Mouse (Mus musculus) CD4-positive, CD25-positive, alpha-beta regulatory T cell, adult 2 months (primary cell): ENCODE data around the gene Ctss.

Experiments
- DNase-seq: peaks from one replicate; pipeline ENCODE4 v3.0.0-alpha.2; 2012; ENCODE audit warnings: low read depth, low spot score

Gene Ctss

GRCm38 (mm10) chr3:95533364-95533763 lies 6.8 kb downstream of the Ctss start:
- no peak for DNase-seq

DNA sequence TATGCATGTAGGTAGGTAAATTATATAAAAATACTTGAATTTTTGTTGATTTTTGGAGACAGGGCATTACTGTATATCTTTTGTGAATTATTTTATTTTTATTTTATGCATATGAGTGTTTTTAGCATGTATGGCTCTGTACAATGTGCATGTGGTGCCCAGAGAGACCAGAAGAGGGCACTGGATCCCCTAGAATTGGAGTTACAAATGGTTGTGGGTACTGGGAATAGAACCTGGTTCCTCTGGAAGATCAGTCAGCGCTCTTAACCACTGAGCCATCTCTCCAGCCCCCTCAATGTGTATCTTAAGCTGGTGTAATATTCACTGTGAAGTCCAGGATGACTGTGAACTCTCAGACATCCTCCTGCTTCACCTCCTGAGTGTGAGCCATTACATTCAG lies 8.3 kb downstream of the Ctss start:
- DNase-seq, result no peak

DNA sequence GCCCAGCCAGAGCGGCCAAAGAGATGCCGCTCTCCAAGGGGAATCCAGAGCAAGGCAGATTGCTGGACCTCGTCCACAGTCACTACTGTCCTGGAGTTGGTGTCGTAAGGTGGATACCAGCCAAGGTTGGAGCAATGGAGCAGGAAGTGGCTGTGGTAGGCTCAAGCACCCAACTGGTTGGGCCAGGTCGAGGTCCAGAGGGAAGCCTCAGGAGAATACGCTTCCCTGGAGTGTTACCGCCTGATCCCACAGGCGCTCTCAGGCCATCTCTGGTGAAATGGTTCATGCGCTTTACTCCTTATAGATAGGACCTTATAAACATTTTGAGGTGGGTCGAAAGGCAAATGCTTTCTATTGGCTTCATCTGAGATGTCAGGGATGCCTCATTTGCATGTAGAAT lies 12.3 kb downstream of the Ctss start:
- DNase-seq, result no peak

- no peak for DNase-seq
These were observed 13.3 kb downstream of the Ctss start for GRCm38 (mm10) chr3:95539837-95540236.

GRCm38 (mm10) chr3:95541186-95541585 lies 14.6 kb downstream of the Ctss start:
- DNase-seq, result peak; percentile 63

DNA sequence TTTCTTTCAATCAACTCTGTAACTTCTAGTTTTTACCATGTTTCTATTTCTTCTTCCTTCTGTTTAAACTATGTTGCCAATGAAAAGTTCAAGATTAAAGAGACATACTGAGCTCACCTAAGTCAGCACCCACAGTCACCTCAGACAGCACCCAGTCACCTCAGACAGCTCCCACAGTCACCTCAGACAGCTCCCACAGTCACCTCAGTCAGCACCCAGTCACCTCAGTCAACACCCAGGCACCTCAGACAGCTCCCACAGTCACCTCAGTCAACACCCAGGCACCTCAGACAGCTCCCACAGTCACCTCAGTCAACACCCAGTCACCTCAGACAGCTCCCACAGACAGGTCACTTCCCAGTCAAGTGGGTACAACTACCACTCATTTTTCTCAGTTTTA lies 15.6 kb downstream of the Ctss start:
- DNase-seq, result peak; percentile 69

DNA sequence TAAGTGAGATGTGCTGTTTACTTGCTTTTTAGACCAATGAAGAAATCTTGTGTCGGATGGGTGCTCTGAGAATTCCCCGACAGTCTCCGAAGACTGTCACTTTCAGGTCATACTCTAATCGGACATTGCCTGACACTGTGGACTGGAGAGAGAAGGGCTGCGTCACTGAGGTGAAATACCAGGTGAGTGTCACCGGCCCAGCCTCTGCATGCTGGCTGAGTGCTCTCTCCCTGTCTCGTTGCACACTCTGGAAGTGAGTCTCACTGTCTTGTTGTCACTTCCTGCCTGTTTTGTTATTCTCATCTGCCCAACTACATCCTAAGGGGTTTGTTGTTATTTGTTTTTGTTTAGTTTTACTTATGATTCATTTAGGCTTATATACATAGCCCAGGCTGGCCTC lies 16.4 kb downstream of the Ctss start:
- no peak for DNase-seq

- DNase-seq, result no peak
These were observed 23.6 kb downstream of the Ctss start for GRCm38 (mm10) chr3:95550176-95550575.

DNA sequence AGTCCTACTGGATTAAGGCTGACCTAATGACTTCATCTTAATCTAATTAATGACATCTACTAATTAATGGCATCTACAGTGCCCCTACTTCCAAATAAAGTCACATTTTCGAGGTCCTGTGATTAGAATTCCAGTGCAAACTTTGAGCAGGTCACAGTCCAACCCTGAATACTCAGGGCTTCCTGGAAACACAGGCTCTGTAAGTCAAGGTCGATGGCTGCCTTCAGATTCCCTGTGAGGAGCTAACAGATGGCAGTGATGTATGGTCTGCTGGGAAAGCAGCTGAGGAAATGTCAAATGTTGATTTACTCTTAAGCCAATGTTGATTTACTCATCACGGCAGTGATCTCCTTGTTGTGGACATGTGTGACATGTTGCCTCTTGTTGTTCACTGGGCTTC lies 27.4 kb downstream of the Ctss start:
- DNase-seq, result no peak

DNA sequence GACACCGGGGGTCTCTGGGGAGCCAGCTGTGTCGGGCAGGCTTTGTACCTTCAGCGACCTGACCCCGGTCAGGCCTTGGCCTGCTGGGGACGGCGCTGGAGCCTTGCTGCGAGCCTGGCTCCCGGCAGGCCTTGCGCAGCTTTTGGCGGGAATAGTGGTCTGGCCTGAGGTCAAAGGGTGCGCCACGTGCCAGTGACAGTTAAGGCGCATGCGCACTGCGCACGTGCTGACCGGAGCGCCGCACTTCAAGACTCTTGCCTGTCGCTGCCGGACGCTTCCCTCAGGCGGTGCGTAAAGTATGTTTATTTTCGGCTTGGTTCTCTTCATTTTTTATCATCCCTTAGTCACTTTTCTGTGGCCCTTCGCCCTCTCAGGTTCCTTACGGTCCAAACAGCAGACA lies 32.9 kb downstream of the Ctss start, which contains the start of gene Hormad1:
Hormad1 (plus strand) TSS at position 241 of the 400 bp plus-strand sequence.
- DNase-seq, result no peak

DNA sequence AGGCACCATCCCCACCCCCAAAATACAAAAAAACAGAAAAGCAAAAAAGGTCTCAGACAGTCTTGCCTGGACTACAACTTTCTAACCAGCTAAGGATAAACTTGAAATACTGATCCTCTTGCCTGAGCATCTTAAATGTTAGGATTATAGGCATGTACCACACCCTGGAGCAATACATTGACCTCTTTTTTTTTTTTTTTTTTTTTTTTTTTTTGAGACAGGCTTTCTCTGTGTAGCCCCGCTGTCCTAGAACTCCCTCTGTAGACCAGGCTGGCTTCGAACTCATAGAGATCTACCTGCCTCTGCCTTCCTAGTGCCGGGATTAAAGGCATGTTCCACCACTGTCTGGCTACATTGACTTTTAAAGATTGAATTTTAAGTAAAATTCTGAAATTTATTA lies 34.2 kb downstream of the Ctss start:
- DNase-seq, result no peak

DNA sequence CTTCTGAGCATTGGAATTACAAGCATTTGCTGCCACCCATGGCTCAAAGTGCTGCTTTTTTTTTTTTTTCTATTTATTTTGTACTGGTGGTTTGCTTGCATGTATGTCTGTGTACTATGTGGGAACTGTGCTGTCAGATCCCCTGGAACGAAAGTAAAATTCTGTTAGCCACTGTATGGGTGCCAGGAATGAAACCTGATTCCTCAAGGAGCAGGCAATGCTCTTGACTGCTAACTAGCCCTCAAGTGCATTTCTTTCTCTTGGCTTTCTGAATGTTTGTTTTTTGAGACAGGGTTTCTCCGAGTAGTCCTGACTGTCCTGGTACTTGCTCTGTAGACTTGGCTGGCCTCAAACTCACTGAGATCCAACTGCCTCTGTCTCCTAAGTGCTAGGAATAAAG lies 35.2 kb downstream of the Ctss start:
- no peak for DNase-seq

- DNase-seq, result no peak
These were observed 43.0 kb downstream of the Ctss start for GRCm38 (mm10) chr3:95569585-95569984.

- no peak for DNase-seq
These were observed 61.4 kb downstream of the Ctss start for GRCm38 (mm10) chr3:95587754-95588603.

GRCm38 (mm10) chr3:95588604-95589086 lies 62.1 kb downstream of the Ctss start, which contains the start of gene Golph3l:
Gene Golph3l (plus strand): TSS chr3:95588934.
- DNase-seq, result peak; percentile 96

- no peak for DNase-seq
These were observed 72.1 kb downstream of the Ctss start for GRCm38 (mm10) chr3:95598734-95599133.

DNA sequence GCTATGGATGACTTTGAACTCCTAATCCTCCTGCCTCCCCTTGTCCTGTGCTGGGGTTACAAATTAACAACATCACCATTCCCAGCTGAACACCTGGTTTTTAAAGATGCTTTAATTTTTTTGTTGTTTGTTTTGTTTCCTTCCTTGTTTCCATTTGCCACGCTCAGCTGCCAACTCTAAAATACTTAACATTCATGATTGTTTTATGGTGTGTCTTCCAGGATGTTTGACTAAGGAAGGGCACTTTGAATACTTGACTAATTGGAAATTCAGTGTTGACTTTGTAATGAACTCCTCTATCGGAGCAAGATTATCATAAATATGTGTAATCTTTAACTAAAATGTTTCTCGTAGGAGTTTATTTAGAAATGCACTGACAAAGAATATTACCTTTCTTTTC lies 74.7 kb downstream of the Ctss start:
- no peak for DNase-seq
